Mouse (Mus musculus) retina, embryonic 14.5 days (tissue): ENCODE data around the gene Calcoco2.

Experiments used
- DNase-seq: peaks from one replicate; pipeline ENCODE4 v3.0.0-alpha.2; 2015; ENCODE audit warnings: low spot score

Calcoco2 gene

DNA sequence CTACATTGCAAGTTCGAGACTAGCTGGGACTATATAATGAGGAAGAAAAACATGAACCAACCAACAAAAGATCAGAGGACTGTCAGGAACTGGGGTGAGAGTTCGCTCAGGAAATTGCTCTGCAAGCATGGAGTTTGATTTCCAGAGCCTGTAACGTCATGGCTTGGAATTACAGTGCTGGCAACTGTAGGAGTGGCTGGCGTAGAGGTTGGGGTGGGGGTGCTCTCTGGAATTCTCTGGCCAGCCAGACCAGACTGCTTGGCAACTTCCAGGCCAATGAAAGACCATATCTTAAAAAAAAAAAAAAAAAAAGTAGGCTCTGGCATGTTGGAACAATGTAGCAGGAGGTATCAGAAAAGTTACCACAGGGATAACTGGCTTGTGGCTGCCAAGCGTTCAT lies 31.0 kb downstream of the Calcoco2 start:
- DNase-seq = no peak

DNA sequence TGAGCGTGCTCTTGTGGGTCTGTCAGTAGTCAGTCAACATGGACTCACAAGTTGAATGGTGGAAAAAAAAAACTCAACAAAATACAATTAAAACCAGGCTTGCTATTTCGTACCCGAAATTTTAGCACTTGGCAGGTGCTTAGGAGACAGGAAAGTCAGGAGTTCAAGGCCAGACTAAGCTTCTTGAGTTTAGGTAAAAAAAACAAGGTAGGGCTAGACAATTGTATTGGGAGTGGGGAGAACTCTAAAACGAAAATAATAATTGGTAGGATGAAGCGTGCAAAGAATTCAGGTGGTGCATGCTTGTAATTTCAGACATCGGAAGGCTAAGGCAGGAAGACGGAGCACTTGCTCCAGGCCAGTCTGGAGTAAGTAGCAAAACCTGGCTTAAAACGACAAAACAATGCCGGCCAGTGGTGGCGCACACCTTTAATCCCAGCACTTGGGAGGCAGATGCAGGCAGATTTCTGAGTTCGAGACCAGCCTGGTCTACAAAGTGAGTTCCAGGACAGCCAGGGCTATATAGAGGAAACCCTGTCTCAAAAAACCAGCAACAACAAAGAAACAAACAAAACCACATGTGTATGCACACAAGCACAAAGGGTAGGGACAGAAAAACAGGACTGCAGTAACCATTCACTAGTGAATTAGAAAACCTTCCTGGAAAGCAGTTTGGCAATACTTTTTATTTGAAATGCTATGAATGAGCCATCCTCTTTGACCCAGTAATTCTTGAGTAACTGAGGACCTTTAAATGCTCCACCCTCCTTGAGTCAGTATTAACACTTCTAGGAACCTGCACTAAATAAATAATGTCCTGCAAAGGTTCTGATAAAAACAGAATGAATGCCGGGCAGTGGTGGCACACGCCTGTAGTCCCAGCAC lies 35.3 kb downstream of the Calcoco2 start:
- DNase-seq = no peak

DNA sequence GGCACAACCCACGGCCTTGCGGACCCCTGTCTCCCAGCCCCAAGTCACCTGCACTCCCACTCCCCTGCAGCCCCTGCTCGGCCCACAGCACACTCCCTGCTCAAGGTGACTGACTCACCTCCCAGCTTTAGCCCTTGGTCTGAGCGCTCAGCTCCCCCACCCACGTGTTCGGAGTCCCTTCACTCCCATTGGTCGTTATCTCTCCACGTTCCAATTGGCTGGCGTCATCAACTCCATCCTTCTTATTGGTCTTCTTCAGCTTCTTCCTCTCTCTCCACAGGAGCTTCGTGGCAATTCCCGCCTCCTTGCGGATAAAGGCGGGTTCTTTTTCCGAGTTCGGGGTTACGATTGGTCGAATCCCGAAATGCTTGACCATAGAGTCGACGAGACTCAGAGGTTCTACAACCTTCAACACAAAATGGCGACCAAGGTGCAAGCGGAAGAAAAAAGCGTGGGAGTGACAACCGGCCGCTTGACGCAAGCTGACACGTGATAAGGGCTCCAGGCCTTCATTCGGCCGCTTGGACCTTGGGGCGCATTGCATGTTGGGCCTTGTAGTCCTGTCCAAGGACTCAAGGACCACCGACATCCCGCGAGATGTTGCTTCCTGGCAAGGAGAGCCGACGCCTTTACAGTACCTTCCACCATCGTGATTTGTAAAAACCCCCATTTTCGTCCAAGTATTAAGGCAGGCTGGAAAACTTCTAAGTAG lies 36.1 kb downstream of the Calcoco2 start, which contains the start of gene Atp5g1:
TSS of gene Atp5g1 (minus strand) at position 162 of the 712 bp plus-strand sequence.
- DNase-seq = peak; percentile 99

DNA sequence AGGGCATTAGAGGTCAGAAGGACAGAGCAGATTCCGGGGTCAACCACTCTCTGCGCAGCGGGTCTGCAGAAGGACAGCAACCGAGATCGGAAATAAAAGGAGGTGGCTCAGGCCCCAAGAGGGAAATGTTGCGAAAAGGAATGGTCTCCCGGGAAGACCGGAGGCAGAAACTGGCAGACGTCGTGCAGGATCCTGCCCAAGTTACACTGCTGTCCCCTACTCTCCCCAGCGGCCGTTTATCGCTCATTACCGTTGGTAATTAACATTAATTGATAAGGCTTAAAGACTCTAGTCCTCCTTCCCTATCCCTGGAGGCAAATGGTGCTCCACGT lies 36.6 kb downstream of the Calcoco2 start:
- DNase-seq = no peak

DNA sequence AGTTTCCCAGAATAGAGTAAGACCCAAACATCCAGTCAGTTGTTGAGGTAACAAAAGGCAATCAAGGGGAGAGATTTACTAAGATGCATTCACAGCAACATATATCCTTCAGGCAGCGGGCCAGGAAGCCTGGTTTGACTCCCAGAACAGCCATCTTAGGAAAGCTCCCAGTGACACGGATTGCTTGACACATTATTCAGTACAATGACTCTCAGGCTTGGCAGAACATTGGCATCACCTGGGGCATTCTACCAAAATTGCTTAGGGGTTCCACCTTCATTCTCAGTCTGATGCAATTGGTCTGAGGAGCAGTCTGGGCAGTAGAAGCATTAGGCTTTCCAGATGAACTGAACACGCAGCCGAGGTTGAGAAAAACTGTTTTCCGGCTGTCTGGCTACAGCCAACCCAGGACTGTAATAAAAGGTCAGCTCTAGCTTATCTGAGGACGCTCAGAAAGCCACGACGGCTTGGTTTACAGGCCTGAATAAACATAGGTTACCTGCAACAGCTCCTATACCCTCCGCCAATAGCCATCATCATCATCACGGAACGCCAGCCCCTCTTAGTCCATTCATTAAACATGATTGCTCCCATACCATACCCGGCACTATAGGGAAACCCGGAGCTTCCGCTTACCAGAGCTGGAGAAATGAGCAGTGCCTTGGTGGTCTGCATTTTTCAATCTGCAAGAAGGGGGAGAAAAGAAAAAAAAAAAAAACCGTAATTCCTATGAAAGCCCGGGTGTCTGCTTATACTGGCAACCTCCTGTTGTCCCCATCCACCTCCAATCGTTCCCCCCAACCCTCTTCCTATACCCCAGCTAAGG lies 37.2 kb downstream of the Calcoco2 start:
- no peak for DNase-seq

DNA sequence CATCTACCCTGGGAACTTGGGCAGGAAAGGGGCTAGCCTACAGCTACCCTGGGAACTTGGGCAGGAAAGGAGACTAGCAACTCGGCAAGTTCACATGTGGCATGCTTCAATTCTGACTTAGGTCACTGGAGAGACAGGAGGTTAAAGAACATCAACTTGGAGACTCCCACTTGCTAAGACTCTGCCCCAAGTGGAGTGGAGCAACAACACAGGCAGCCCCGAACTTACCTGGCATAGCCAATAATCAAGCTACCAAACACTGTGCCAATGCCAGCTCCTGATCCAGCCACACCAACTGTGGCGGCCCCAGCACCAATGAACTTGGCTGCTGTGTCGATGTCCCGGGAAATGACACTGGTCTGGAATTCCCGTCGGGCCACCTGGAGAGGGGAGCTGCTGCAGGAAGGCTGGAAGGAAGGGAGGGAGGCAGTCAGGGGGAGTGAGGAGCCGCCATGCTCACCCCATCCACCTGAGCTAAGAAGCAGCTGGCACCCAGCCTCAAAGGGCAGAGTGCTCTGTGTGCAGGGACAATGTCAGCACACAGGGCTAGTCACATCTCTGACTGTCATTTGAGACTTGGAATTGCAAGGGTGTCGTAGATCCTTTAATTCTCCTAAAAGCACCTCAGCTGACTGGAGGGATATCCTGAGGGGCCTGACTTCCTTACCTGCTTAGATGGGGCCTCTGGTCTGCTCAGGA lies 38.3 kb downstream of the Calcoco2 start:
- DNase-seq = no peak

DNA sequence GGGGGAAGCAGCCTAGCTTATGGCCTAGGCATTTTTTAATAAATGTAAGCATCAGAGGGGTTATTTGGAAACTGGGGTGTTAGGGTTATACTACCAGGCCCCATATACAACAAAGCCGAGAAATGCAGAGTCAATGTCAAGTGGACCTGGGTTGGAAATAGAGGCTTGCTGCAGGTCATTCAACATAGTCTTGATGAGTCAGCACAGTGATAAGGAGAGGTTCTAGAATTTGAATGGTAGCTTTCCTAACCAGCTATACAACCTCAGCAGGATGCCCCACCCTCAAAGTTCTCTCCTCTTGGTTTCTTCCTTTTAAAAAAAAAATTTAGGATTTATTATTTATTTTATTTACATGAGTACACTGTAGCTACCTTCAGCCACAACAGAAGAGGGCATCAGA lies 40.8 kb downstream of the Calcoco2 start:
- no peak for DNase-seq

DNA sequence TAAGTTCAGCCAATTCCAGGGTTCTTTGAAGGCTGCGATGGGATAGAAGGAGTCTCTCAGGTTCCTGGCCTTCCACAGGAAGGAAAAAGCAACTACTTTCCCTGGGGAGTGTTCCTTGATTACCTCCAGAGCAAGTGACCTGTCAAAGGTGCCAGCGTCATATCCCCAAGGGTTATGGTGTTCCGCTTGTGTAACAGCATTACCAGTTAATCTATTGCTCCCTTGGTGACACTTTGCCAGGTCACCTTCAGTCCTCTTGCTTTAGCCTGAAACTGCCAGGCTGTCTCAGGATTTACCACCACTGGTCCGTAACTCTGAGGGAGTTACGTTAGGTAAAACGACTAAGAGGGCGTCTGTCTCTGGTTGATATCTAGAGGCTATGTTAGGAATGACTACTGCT lies 41.4 kb downstream of the Calcoco2 start:
- no peak for DNase-seq

DNA sequence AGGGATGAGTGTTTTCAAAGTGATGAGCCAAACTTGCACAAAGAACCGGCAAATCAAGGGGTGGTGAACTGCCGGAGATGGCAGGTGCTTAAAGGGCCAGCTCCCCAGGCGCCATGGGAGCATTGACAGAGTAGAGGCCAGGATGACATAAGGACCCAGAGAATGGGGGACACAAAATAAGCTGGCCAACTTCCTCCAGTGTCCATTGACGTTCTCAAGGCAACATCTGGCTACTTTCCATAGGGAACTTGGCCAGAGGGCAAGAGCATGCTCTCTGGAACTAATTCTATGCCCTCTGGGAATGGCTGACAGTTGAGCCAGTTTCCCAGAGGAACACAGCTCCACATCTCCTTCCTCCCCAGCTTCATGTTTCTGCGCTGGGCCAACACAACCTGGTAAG lies 43.5 kb downstream of the Calcoco2 start:
- DNase-seq = no peak

DNA sequence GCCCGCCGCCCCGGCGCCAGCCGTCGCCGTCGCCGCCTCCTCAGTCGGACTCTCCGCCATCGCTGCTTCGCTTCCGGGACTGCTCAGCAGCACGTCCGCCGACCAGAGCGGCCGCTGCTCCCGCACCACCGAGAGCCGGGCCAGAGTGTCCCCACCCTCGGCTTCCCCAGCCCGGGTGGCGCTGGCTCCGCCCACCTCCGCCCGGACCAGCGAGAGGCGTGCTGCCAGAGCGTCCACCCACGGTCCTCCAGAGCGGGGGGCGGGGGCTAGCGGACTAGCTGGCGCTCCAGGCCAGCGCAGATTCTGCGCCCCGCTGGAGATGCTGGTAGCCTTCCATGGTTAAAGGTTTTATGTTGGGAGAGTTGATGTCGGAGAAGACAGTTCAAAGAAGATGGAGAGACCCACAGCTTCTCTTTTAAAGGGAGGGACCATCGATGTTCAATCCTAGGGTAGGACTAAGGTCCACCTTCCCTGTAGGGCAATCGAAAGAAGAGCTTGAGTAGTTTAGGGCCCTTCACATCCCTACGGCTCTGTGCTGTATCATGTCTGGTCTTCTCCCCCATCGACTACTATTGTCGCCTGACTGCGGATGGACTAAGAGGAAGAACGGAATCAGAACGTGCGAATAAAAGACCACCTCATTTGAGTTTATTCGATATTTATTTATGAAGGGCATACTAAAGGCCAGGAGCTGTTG lies 46.4 kb downstream of the Calcoco2 start, which contains the start of gene Ube2z:
TSS of gene Ube2z (minus strand) at position 174 of the 697 bp plus-strand sequence.
- DNase-seq = peak; percentile 97

DNA sequence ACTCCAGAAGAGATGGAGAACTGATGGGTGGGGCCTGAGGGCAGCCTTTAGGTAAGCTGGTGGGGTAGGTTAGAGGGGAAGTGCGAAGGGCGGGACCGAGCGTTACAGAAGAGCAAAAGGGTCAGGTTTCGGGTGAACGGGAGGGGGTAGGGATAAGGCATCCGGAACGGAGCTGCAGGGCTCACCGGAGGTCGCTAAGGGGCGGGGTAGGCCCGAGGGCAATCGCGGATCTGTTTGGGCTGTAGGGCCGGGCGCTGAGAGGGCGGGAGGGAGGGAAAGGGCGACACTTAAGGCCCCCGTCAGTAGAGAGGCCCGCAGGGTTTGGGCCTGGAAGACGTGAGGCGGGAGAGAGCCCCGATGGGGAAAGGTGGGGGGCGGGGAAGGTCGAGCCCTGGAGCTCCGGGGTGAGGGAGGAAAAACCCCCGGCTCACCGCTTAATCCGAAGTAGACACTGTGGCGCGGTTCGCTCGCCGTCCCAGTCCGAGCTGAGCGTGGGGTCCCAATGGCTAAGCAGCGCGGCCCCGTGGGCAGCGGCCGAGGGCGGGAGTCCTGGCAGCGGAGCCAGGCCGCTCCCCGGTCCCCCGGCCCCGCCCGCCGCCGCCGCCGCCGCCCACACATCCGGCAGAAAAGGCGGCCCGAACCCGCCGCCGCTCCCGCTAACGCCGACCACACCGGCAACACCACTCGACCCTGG lies 47.1 kb downstream of the Calcoco2 start:
- DNase-seq = peak; percentile 53

DNA sequence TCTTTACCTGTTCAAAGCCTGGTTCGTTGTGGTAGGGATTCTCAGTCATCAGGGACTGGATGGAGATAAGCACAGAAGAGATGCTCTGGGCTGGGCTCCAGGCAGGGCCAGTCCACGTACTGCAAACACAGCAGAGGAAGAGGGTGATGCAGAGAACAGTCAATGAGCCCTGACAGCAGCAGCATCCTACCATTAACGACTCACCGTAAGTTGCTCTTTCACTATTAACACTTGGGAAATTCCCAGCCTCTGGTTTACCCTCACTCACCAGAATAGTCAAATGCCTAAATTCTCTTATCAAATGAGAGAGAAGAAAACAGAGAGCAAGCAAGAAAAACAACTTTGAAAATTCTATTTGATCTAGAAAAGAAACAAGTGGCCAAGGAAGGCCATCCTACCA lies 53.5 kb downstream of the Calcoco2 start:
- no peak for DNase-seq

DNA sequence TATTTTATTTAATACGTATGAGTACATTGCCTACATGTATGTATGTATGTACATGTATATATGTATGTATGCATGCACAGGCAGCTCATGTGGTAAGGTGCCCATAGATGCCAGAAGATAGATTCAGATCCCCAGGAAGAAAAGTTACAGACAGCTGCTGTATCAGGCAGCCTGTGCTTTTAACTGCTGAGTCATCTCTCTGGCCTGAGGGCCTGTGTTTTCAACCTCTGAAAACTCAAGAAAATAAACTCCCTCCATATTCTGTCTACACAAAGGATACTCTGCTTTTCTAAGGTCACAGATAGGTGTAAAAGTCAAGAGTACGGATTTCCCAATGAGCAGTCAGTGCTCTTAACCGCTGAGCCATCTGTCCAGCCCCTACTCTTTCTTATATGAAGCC lies 60.9 kb downstream of the Calcoco2 start:
- no peak for DNase-seq

DNA sequence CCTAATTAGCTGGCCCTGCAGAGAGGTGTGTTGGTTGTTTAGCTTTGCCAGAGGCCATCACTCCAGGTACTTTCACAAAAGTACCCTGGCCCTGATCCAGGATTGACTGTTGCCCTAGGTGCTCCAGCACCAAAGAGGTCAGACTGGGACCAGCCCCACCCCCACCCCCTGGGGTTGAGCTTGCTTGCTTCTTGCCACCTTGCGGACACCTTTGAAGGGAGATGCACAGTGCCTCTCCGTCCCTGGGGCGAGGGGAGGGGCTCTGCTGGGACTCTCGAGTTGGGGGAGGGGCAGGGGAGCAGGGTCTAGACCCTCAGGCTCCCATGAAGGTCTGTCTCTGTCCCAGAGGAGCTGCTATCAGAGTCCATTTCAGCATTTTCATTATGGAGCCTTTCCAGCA lies 61.8 kb downstream of the Calcoco2 start:
- no peak for DNase-seq
